Mouse (Mus musculus) ES-E14 (cell line): ENCODE data around the gene Tgfbr2.

Experiments used
- CHD2 ChIP-seq: IDR thresholded peaks from 2 replicates; pipeline ENCODE4 v1.6.1; 2014; ENCODE audit warnings: mild to moderate bottlenecking, low read depth, low read length, inconsistent platforms
- HCFC1 ChIP-seq: IDR thresholded peaks from 2 replicates; pipeline ENCODE4 v1.6.1; 2012; ENCODE audit warnings: low read length, inconsistent platforms, borderline replicate concordance; ENCODE audit not compliant: insufficient read depth
- MAFK ChIP-seq: IDR thresholded peaks from 2 replicates; pipeline ENCODE4 v1.6.1; 2014; ENCODE audit warnings: mild to moderate bottlenecking, low read depth, low read length, inconsistent platforms; ENCODE audit not compliant: insufficient read depth
- ZC3H11A ChIP-seq: IDR thresholded peaks from 2 replicates; pipeline ENCODE4 v1.6.1; 2012; ENCODE audit warnings: low read depth, mild to moderate bottlenecking, inconsistent platforms, low read length, borderline replicate concordance

- no peak for TF ChIP-seq ZC3H11A
- no peak for TF ChIP-seq CHD2
- TF ChIP-seq HCFC1: no peak
- no peak for TF ChIP-seq MAFK
Measured at GRCm38 (mm10) chr9:116199127-116199526, 24.0 kb upstream of the Tgfbr2 start.
